Mouse (Mus musculus) lung, embryonic 14.5 days (tissue): ENCODE data around the gene Svbp. TPM values are rescaled to one million over a fixed set of nuclear protein-coding genes. Genes with fewer than 3 reads are reported as not detected.

Source experiments
- ATAC-seq: fragments of 200-750 bp; cut with Nextera tagmentation; 2 replicates; pipeline ENCODE4 v1.8.0; 2017; ENCODE audit warnings: mild to moderate bottlenecking, moderate TSS enrichment, moderate library complexity; ENCODE audit not compliant: insufficient read depth
- DNase-seq: peaks from one replicate; pipeline ENCODE4 v3.0.0-alpha.2; 2015
- H3K27ac ChIP-seq: fragments of 300-500 bp; sonication (generic); 2 replicates; pipeline ENCODE4 v1.5.1; 2014; ENCODE audit warnings: low read depth, mild to moderate bottlenecking, moderate library complexity
- H3K27me3 ChIP-seq: fragments of 300-500 bp; sonication (generic); 2 replicates; pipeline ENCODE4 v1.6.1; 2014; ENCODE audit warnings: low read length, control low read depth; ENCODE audit not compliant: insufficient read depth
- H3K36me3 ChIP-seq: fragments of 300-500 bp; sonication (generic); 2 replicates; pipeline ENCODE4 v1.6.1; 2014; ENCODE audit warnings: control low read depth; ENCODE audit not compliant: insufficient read depth
- H3K4me1 ChIP-seq: fragments of 300-500 bp; sonication (generic); 2 replicates; pipeline ENCODE4 v1.6.1; 2014; ENCODE audit warnings: antibody characterized with exemption, control low read depth; ENCODE audit not compliant: insufficient read depth
- H3K4me2 ChIP-seq: fragments of 300-500 bp; sonication (generic); 2 replicates; pipeline ENCODE4 v1.6.1; 2014; ENCODE audit warnings: mild to moderate bottlenecking
- H3K4me3 ChIP-seq: fragments of 300-500 bp; sonication (generic); 2 replicates; pipeline ENCODE4 v1.5.1; 2014; ENCODE audit warnings: low read depth, low read length
- H3K9ac ChIP-seq: fragments of 300-500 bp; sonication (generic); 2 replicates; pipeline ENCODE4 v1.6.1; 2014
- H3K9me3 ChIP-seq: fragments of 300-500 bp; sonication (generic); 2 replicates; pipeline ENCODE4 v1.6.1; 2016; ENCODE audit warnings: low read depth, low read length, control low read depth
- CTCF ChIP-seq: IDR thresholded peaks from 2 replicates; pipeline ENCODE4 v1.5.1; 2016; ENCODE audit warnings: antibody characterized with exemption, low read depth
- WGBS: fragments of 180-500 bp; shearing (Covaris S2); extraction: QIAGEN DNeasy Blood & Tissue Kit; methylation state at CpG from one replicate; pipeline ENCODE4 v1.1.7; 2014; 5-methylcytosine and 5-hydroxymethylcytosine counted together
- polyA plus RNA-seq: library from polyadenylated mRNA; unstranded; fragments of >200 nt; fragmentation: Nextera tagmentation; extraction: Ambion mirVana; gene quantifications from 2 replicates; pipeline ENCODE4 v1.2.1, GENCODE M21; 2014

Gene Svbp
- polyA plus RNA-seq, 1 experiment from 2014 or later, result 134 TPM

DNA sequence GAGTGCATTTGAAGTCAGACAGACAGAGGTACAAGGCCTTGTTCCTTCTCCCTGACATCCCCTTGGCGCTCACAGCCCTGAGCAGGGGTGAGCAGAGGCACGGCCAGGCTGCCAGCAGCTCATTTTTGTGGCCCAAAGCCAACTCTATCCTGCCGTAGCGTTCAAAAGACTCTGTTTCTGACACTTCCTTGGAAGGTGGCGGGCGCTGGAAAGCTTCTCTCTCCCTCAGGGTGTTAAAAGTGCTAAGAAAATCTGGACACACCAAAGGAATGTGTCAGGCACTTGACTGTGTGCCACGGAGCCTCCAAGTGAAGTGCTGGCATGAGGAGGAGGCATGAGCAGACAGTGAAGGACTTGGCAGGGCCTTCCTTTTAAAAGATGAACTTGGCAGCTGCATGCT, 50.5 kb downstream of the Svbp start:
- no peak overlapping the region for H3K9ac ChIP-seq
- no peaks in the 10 kb centered on the region for H3K9me3 ChIP-seq
- DNase-seq (peak; percentile 67), ATAC-seq (no peak)
- WGBS, result 50% methylated on average over 7 of the region's 7 CpGs
- H3K27me3 ChIP-seq, result no peaks in the 10 kb centered on the region
- no peak overlapping the region for H3K4me3 ChIP-seq
- peaks cover 54% of the 10 kb centered on the region for H3K36me3 ChIP-seq
- H3K4me2 ChIP-seq, result no peak overlapping the region
- TF ChIP-seq CTCF, result no peak
- peak overlapping the region; percentile 60; the same call in 1 of the 2 replicates for H3K27ac ChIP-seq
- H3K4me1 ChIP-seq, result no peaks in the 10 kb centered on the region

DNA sequence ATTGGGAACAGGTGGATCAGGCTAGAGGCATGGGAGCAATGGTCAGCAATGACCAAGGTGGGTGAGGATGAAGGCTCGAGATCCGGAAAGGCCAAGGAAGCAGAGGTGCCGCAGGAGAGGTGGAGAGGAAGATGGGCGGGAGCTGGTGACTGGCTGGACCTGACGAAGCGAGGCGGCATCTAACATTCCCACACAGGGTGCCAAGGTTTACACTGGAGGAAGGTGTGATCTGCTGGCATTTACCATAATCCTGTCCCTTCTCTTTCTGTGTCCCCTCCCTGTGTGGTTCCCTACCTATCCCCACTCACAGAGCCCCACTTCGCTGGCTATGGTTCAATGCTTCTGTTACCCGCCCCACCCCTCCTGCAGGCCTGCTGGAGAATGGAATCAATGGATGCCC, 50.9 kb downstream of the Svbp start:
- H3K4me1 ChIP-seq, result no peaks in the 10 kb centered on the region
- H3K9me3 ChIP-seq, result no peaks in the 10 kb centered on the region
- WGBS, result 83% methylated on average over 9 of the region's 9 CpGs
- no peaks in the 10 kb centered on the region for H3K27me3 ChIP-seq
- no peak overlapping the region for H3K4me3 ChIP-seq
- no peak overlapping the region for H3K9ac ChIP-seq
- TF ChIP-seq CTCF, result no peak
- DNase-seq (no peak), ATAC-seq (no peak)
- H3K4me2 ChIP-seq, result no peak overlapping the region
- H3K27ac ChIP-seq, result no peak overlapping the region
- H3K36me3 ChIP-seq, result peaks cover 51% of the 10 kb centered on the region

DNA sequence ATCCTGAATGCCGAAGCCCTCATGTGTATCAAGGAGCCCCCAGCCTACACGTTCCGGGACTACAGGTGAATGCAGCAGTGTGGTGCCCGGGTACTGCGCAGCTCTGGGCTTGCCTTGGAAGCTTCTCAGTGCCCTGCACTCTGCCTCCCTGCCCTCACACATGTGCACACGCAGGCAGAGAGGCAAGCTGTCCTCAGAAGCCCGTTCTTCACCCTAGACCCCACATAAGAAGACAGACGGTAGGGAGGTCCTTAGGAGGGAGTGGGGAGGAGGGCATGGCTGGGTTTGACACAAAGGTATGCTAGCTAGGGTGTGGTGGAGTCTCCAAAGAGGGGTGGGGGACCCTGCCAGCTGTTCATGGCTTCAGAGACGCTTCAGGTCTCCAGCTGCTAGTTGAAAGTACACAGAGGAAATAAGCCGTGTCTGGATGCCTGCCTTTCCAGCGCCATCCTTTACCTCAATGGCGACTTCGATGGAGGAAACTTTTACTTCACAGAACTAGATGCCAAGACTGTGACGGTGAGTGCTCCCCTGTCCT, 51.7 kb downstream of the Svbp start:
- Histone ChIP-seq H3K27ac (no peak overlapping the region), H3K36me3 (peaks cover 43% of the 10 kb centered on the region), H3K27me3 (no peaks in the 10 kb centered on the region), H3K9ac (no peak overlapping the region), H3K9me3 (no peaks in the 10 kb centered on the region), H3K4me2 (no peak overlapping the region), H3K4me1 (no peaks in the 10 kb centered on the region; the same call in 1 of the 2 replicates), H3K4me3 (no peak overlapping the region)
- no peak for TF ChIP-seq CTCF
- 76% methylated on average over 14 of the region's 14 CpGs for WGBS
- ATAC-seq (no peak), DNase-seq (no peak)

DNA sequence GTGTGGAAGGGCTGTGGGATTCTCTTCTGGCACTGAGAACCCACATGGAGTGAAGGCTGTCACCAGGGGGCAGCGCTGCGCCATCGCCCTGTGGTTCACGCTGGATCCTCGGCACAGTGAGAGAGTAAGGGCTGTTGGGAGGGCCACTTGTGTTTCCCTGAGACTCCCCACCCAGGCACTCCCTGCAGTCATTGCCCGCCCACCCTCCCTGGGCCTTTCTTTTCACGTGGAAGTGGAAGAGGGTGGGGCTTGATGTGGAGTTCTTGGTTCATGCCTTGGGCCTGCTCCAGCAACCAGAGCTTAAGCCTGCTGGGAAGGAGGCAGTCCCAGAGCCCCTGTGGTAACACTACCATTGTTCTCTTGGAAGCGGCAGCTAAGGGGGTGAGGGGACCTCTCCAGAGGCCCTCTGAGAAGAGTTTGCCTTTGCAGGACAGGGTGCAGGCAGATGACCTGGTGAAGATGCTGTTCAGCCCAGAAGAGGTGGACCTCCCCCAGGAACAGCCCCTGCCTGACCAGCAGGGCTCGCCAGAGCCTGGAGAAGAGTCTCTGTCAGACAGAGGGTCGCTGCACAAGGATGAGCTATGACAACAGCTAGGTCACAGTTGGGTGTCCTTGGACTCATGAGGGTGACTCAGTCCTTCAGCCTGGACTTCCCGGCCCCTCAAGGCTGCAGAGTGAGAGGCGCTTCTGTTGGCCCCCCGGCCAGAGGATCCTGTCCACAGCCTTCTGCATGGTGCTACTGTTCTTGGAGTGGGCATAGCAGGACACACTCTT, 52.5 kb downstream of the Svbp start:
- Histone ChIP-seq H3K9ac (no peak overlapping the region), H3K4me3 (no peak overlapping the region), H3K36me3 (peaks cover 34% of the 10 kb centered on the region), H3K4me1 (no peaks in the 10 kb centered on the region; the same call in 1 of the 2 replicates), H3K27me3 (no peaks in the 10 kb centered on the region), H3K27ac (no peak overlapping the region), H3K4me2 (no peak overlapping the region), H3K9me3 (no peaks in the 10 kb centered on the region)
- DNase-seq (peak; percentile 83), ATAC-seq (peak; percentile 45; the same call in 1 of the 2 replicates)
- WGBS, result 34% methylated on average over 13 of the region's 13 CpGs
- TF ChIP-seq CTCF, result peak; percentile 91

DNA sequence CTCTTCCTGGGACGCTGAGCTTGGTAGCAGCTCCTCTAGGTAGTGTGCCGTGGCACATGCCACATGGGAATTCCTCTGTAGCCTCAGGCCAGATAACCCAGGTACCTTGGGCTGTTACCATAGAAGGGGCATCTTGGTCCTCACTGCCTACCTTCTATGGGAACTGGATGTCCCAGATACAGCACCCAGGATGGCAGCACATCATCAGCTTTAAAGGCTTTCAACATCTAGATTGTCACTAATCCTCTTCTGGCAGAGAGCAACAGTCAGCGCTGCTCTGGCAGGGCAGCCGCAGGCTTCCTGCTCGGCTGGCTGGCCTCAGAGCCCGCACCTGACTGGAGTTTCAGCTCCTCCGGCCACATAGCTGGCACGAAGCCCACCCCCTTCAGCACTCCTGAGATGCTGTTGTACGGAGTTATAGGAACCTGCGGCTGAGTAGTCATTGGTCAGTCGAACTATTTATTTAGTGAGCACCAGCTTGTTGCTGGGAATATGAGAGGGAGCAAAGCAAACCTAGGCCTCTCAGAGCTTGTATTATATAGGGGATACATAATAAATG, 53.4 kb downstream of the Svbp start:
- Histone ChIP-seq H3K4me3 (no peak overlapping the region), H3K27me3 (no peaks in the 10 kb centered on the region), H3K9ac (no peak overlapping the region), H3K4me1 (no peaks in the 10 kb centered on the region; the same call in 1 of the 2 replicates), H3K27ac (no peak overlapping the region; the same call in 1 of the 2 replicates), H3K4me2 (no peak overlapping the region), H3K36me3 (peaks cover 28% of the 10 kb centered on the region), H3K9me3 (no peaks in the 10 kb centered on the region)
- no peak for ATAC-seq
- DNase-seq, result peak; percentile 55
- WGBS, result 71% methylated on average over 11 of the region's 11 CpGs
- TF ChIP-seq CTCF, result no peak

Other genes starting within 250 kb of the Svbp start
- gene Lao1, start 233.7 kb upstream of the Svbp start, polyA plus RNA-seq, result not detected in 2 replicates
- 70.7 and 83.1 TPM in 2 replicates for gene Slc2a1, start 86.6 kb upstream of the Svbp start, polyA plus RNA-seq
- 6.8 and 7.7 TPM in 2 replicates for gene Zfp691, start 21.1 kb upstream of the Svbp start, polyA plus RNA-seq
- gene Ermap, start 5.3 kb upstream of the Svbp start, polyA plus RNA-seq, result 0.57 and 0.79 TPM in 2 replicates
- gene Tmem269, start 22.9 kb downstream of the Svbp start, polyA plus RNA-seq, result not detected in 2 replicates
- gene AU022252, start 37.4 kb downstream of the Svbp start, polyA plus RNA-seq, result 29.0 and 32.3 TPM in 2 replicates
- gene P3h1, start 37.6 kb downstream of the Svbp start, polyA plus RNA-seq, result 40.4 and 44.8 TPM in 2 replicates
- gene Cldn19, start 60.1 kb downstream of the Svbp start, polyA plus RNA-seq, result not detected in 2 replicates
- gene Ybx1, start 99.3 kb downstream of the Svbp start, polyA plus RNA-seq, result 880 and 902 TPM in 2 replicates
- 126 and 127 TPM in 2 replicates for gene Ppih, start 125.2 kb downstream of the Svbp start, polyA plus RNA-seq
- gene Ccdc30, start 220.2 kb downstream of the Svbp start, polyA plus RNA-seq, result 2.5 and 3.8 TPM in 2 replicates
- 34.7 and 38.3 TPM in 2 replicates for gene Ppcs, start 227.1 kb downstream of the Svbp start, polyA plus RNA-seq
- 0.16 and 0.20 TPM in 2 replicates for gene Zmynd12, start 227.5 kb downstream of the Svbp start, polyA plus RNA-seq